Mouse (Mus musculus) heart, embryonic 13.5 days (tissue): ENCODE results near the gene Nfkbil1. TPM values are rescaled to one million over a fixed set of nuclear protein-coding genes. Genes with fewer than 3 reads are reported as not detected.
"Not testable (repeated sequence)": the region's sequence is repeated elsewhere in the genome, so short reads cannot be mapped to it uniquely, and the experiment has no call there.

Source experiments
- ATAC-seq: fragments of 200-750 bp; cut with Nextera tagmentation; 2 replicates; pipeline ENCODE4 v1.8.0; 2017; ENCODE audit warnings: moderate TSS enrichment; ENCODE audit not compliant: insufficient number of reproducible peaks, low FRiP score, low TSS enrichment; ENCODE audit errors: extremely low read depth
- H3K27ac ChIP-seq: fragments of 300-500 bp; sonication (generic); replicated peaks from 2 replicates; pipeline ENCODE4 v1.5.1; 2015; ENCODE audit warnings: moderate library complexity, mild to moderate bottlenecking, inconsistent platforms
- H3K27me3 ChIP-seq: fragments of 300-500 bp; sonication (generic); replicated peaks from 2 replicates; pipeline ENCODE4 v1.6.1; 2015; ENCODE audit warnings: mild to moderate bottlenecking, inconsistent platforms
- H3K36me3 ChIP-seq: fragments of 300-500 bp; sonication (generic); 2 replicates; pipeline ENCODE4 v1.6.1; 2015; ENCODE audit warnings: mild to moderate bottlenecking, inconsistent platforms
- H3K4me1 ChIP-seq: fragments of 300-500 bp; sonication (generic); 2 replicates; pipeline ENCODE4 v1.6.1; 2015; ENCODE audit warnings: inconsistent platforms
- H3K4me2 ChIP-seq: fragments of 300-500 bp; sonication (generic); 2 replicates; pipeline ENCODE4 v1.6.1; 2015; ENCODE audit warnings: inconsistent platforms, mild to moderate bottlenecking, moderate library complexity
- H3K4me3 ChIP-seq: fragments of 300-500 bp; sonication (generic); 2 replicates; pipeline ENCODE4 v1.5.1; 2015; ENCODE audit warnings: moderate library complexity, mild to moderate bottlenecking, inconsistent platforms
- H3K9ac ChIP-seq: fragments of 300-500 bp; sonication (generic); 2 replicates; pipeline ENCODE4 v1.6.1; 2015; ENCODE audit warnings: inconsistent platforms, mild to moderate bottlenecking, moderate library complexity
- H3K9me3 ChIP-seq: fragments of 300-500 bp; sonication (generic); 2 replicates; pipeline ENCODE4 v1.6.1; 2016; ENCODE audit warnings: inconsistent platforms
- WGBS: fragments of 180-500 bp; shearing (Covaris S2); methylation state at CpG from one replicate; pipeline ENCODE4 v1.1.7; 2015; ENCODE audit warnings: mixed read lengths; 5-methylcytosine and 5-hydroxymethylcytosine counted together
- polyA plus RNA-seq: library from polyadenylated mRNA; unstranded; fragments of >200 nt; fragmentation: Nextera tagmentation; extraction: Ambion mirVana; gene quantifications from 2 replicates; pipeline ENCODE4 v1.2.1, GENCODE M21; 2015

Nfkbil1 gene
- polyA plus RNA-seq, 1 experiment from 2014 or later: 8.1 TPM

DNA sequence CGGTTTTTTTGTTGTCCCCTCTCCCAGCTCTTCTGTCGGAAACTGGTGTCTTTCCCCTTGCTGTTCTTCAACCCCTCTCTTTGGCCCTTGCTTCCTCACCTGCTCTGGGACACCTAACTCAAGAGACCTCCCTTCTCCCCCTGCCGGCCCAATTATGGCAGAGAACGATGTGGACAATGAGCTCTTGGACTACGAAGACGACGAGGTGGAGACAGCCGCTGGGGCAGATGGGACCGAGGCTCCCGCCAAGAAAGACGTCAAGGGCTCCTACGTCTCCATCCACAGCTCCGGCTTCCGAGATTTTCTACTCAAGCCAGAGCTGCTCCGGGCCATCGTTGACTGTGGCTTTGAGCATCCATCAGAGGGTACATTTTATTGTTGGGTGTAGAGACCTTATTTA, 7.5 kb upstream of the Nfkbil1 start:
- H3K36me3 ChIP-seq: peaks cover 50% of the 10 kb centered on the region
- no peaks in the 10 kb centered on the region for H3K27me3 ChIP-seq
- H3K9me3 ChIP-seq: no peaks in the 10 kb centered on the region
- peak overlapping the region; percentile 100 for H3K9ac ChIP-seq
- H3K4me3 ChIP-seq: peak overlapping the region; percentile 95
- peak overlapping the region; percentile 99 for H3K27ac ChIP-seq
- 9% methylated on average over 16 of the region's 16 CpGs for WGBS
- H3K4me2 ChIP-seq: peak overlapping the region; percentile 73
- H3K4me1 ChIP-seq: peaks cover 60% of the 10 kb centered on the region
- ATAC-seq: no peak

DNA sequence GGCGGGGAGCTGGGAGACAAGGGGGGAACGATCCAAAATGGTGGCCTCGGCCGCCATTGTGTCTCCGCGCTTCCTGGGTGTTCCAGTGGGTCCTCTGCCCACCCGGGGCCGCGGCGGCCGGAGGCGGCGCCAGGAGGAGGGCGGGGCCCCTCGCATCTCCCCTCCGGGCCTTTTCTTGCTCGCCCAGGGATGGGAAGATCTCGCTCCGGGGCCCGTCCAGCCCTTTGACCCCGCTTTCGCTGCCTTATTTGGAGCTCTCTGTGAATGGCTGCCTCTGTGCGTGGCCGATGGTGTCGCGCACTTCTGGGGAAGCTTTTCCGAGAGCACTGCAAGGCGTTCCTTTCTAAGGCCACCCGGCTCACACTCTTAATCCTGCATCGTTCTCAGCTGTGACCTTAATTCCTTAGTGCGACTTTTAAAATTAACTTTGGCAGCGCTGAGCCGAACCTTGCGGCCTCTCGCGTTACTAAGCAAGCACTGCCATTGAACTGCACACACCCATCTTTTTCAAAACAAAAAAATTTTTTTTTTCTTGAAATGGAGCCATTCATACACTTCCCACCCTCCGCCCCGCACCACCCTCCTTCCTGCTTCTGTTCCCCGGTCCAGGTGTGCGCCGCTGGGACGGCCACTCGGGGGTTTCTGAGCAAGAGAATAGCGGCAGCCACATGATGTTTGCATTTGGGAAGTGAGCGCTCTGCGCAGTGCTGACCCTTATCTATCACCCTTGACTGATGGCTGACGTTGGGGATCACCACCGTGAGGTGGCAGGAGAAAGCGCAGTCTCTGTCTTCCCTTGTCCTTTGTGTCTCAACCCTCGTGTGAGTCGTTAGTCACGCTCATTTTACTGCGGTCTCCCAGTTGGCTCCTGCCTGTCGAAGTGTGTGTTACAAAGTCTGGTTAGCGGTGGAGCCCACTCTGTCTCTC, 6.7 kb upstream of the Nfkbil1 start:
- Histone ChIP-seq H3K4me2 (peak overlapping the region; percentile 73), H3K9ac (peak overlapping the region; percentile 100), H3K36me3 (peaks cover 47% of the 10 kb centered on the region), H3K27me3 (no peaks in the 10 kb centered on the region), H3K4me1 (peaks cover 57% of the 10 kb centered on the region), H3K27ac (peak overlapping the region; percentile 99), H3K9me3 (no peaks in the 10 kb centered on the region), H3K4me3 (peak overlapping the region; percentile 95)
- ATAC-seq: peak; percentile 49; the same call in 1 of the 2 replicates
- under 1% methylated on average over 55 of the region's 55 CpGs for WGBS

DNA sequence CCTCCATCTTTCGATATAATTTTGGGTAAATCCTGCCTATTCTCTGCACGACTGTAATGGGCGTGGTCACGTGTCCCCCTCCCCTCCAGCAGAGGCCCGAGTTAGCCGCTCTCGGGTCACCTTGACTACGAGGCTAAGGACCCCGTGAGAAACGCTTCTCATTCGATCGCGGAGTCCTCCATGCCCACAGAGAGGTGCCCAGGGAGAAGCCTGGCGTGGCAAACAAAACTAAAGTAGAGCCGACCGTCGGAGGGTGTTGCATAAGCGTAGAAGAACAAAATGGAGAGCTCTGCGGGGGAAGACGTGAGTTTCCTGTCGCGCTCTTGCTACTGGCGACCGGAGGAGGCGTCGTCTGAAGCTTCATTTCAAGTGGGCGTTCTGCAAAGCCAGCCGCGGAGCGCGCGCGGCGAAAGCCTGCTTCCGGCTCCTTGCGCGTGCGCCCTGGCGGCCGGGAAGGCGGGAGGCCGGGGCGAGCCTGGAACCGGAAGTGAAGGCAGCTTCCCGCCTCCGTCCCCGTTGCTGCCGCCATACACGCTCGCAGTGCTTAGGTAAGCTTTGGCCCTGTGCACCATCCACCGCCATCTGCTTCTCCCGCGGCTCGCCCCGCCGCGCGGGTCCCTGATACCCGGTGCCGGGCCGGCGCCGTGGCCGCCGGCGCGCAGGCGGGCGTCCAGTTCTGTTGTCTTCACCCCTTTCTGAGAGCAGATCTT, 5.9 kb upstream of the Nfkbil1 start, which contains the start of gene Ddx39b:
Gene Ddx39b (plus strand): TSS at position 442 of the 710 bp plus-strand sequence.
- Histone ChIP-seq H3K4me3 (peak within 1 kb of the TSS; percentile 95), H3K4me2 (peak within 1 kb of the TSS; percentile 73), H3K9ac (peak within 1 kb of the TSS; percentile 100), H3K27me3 (no peaks in the 10 kb centered on the region), H3K4me1 (peaks cover 52% of the 10 kb centered on the region), H3K9me3 (no peaks in the 10 kb centered on the region), H3K36me3 (peaks cover 40% of the 10 kb centered on the region), H3K27ac (peak within 1 kb of the TSS; percentile 99)
- WGBS: under 1% methylated on average over 69 of the region's 69 CpGs
- ATAC-seq: peak; percentile 78

DNA sequence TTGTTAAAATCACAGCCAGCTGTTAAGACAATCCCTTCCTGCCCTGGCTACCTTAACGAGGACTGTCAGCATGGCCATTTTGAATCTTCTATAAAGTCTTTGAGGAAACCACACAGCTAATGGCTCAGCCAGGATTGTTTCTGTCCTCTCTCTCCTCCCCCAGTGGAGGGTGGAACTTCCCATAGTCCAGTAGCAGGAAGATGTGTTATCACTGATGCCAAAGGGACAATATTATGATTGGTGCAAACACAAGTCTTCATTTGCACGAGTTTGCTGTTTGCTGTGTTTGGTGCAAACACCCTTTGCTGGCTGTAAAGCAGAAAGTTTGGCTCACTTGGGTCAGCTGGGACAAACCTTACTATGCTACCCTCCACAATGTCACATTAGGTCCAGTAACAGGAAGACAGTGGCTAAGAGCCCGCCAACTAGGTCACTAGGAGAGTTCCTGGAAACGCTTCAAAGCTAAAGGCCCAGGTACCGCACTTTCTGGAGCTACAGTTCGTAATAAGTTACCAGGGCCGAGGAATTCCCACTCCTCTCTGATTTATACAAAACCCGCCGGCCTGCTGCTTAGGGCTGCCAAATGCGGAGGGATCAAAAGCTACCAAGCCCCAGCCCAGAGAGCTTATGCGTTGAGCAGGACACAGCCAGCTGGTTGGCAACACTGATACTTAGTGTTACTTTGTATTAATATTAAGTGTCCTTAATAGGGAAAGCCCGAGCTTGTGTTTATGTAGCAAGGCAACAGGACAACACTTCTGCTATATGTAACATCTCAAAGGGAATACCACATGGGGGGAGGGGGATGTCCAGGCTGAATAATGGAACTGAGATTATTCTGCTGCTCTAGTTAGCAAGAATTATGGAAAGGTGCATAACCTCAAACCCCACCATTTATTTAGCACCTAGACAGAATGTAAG, 5.1 kb upstream of the Nfkbil1 start:
- peak overlapping the region; percentile 100 for H3K9ac ChIP-seq
- H3K27me3 ChIP-seq: no peaks in the 10 kb centered on the region
- no peaks in the 10 kb centered on the region for H3K9me3 ChIP-seq
- H3K4me3 ChIP-seq: peak overlapping the region; percentile 95
- ATAC-seq: no peak
- 30% methylated on average over 12 of the region's 12 CpGs for WGBS
- H3K4me1 ChIP-seq: peaks cover 45% of the 10 kb centered on the region
- peak overlapping the region; percentile 73 for H3K4me2 ChIP-seq
- peak overlapping the region; percentile 99 for H3K27ac ChIP-seq
- peaks cover 31% of the 10 kb centered on the region for H3K36me3 ChIP-seq

DNA sequence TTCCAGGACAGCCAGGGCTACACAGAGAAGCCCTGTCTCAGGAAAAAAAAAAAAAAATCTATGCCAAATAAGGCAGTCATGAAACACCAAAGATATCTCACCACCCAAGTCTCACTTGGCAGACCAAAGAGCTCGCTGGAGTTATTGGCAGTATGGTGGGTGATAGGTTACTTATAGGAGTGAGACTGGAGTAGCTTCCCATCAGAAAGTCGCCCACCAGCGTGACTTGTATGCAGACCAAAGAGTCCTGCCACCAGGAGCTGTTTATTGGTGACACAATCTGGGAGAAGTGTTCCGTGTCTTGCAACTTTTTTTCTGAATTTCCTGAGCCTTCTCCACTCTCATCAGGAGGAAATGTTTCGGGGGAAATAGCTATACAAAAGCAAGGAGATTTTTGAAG, 4.1 kb upstream of the Nfkbil1 start:
- ATAC-seq: no peak
- WGBS: 70% methylated on average over 5 of the region's 5 CpGs
- Histone ChIP-seq H3K27me3 (no peaks in the 10 kb centered on the region), H3K9ac (no peak overlapping the region), H3K9me3 (no peaks in the 10 kb centered on the region), H3K4me2 (no peak overlapping the region), H3K36me3 (peaks cover 22% of the 10 kb centered on the region), H3K4me3 (no peak overlapping the region), H3K4me1 (peaks cover 37% of the 10 kb centered on the region), H3K27ac (no peak overlapping the region)

DNA sequence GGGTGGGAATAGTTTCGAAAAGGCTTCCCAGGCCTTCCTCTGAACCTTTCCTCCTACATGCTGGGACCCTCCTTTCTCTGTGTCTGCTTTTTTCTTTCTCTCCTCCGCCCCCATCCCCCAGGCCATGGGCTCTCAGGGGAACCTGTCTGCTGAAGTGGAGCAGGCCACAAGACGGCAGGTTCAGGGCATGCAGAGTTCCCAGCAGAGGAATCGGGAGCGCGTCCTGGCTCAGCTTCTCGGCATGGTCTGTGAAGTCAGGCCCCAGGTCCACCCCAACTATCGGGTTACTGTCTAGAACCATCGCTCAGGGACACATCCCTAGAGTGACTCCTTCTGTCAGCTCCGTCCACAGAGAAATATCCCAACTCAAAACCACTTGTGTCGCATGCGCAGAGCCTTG, 1.9 kb upstream of the Nfkbil1 start:
- H3K27me3 ChIP-seq: no peaks in the 10 kb centered on the region
- no peaks in the 10 kb centered on the region for H3K9me3 ChIP-seq
- H3K4me3 ChIP-seq: no peak overlapping the region
- H3K36me3 ChIP-seq: peaks cover 14% of the 10 kb centered on the region
- no peak overlapping the region for H3K4me2 ChIP-seq
- no peak overlapping the region for H3K27ac ChIP-seq
- H3K9ac ChIP-seq: 0 out of 2 replicates have a peak overlapping the region, but pooled peaks have one; percentile 45
- no peak for ATAC-seq
- 79% methylated on average over 12 of the region's 12 CpGs for WGBS
- peaks cover 42% of the 10 kb centered on the region for H3K4me1 ChIP-seq

DNA sequence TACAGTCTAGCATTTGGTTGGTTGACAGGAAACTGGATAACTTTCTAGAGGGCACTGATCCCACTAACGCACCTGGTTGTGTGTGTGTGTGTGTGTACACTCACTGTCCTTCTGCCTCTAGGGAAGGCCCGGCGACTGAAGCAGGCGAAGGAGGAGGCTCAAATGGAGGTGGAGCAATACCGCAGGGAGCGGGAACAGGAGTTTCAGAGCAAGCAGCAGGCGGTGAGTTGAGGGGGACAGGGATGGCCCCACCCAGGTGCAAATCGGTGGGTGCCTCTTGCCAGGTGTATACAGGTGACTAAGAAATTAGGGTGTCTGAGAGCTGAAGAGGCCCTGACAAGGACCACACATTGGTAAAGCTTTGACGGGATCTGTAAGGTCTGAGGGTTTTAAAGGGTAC, 1.4 kb upstream of the Nfkbil1 start:
- no peak overlapping the region for H3K4me2 ChIP-seq
- no peak for ATAC-seq
- H3K9me3 ChIP-seq: no peaks in the 10 kb centered on the region
- H3K9ac ChIP-seq: 0 out of 2 replicates have a peak overlapping the region, but pooled peaks have one; percentile 45
- peaks cover 18% of the 10 kb centered on the region for H3K36me3 ChIP-seq
- H3K27me3 ChIP-seq: no peaks in the 10 kb centered on the region
- H3K4me1 ChIP-seq: peaks cover 47% of the 10 kb centered on the region
- WGBS: 67% methylated on average over 9 of the region's 9 CpGs
- H3K4me3 ChIP-seq: no peak overlapping the region
- H3K27ac ChIP-seq: no peak overlapping the region

DNA sequence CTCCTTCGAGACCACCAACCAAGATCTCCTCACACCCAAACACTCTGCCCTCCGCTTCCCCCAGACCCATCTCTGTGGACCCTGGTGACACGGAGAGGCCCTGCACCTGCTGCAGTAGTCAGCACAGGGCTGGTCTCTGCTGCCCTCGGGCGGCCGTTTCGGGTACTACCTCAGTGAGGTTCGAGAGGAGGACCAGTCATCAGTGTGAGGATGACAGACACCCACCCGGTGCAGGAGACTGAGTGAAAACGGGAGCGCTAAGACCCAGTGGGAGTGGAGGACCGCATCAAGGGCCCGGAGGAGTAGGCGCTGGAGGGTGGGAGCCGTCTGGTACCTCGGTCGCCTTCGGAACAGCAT, 776 bp upstream of the Nfkbil1 start:
- Histone ChIP-seq H3K27ac (peak overlapping the region; percentile 98), H3K4me1 (peaks cover 51% of the 10 kb centered on the region), H3K4me2 (peak overlapping the region; percentile 91), H3K9ac (peak overlapping the region; percentile 94), H3K4me3 (peak overlapping the region; percentile 74), H3K9me3 (no peaks in the 10 kb centered on the region), H3K36me3 (peaks cover 18% of the 10 kb centered on the region), H3K27me3 (no peaks in the 10 kb centered on the region)
- peak; percentile 45 for ATAC-seq
- WGBS: 1% methylated on average over 18 of the region's 18 CpGs

DNA sequence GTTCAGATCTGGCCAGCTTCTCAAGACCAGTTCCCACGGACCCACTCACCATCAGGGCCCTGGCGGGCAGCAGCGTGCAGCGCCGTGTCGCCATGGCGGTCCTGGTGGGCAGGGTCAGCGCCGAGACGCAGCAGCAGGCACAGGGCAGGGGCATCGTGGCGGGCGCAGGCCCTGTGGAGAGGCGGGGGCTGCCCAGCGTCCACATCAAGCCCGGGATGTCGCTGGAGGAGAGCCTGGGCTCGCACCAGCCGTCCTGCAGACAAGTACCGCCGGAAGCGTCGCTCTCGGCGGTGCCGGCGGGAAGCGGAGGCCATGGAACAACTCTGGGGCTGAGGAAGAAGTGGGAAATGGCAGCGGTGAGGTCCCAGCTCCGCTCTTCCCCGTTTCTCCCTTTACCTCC, 689 bp downstream of the Nfkbil1 start:
- Histone ChIP-seq H3K4me3 (peak overlapping the region; percentile 74), H3K4me1 (peaks cover 40% of the 10 kb centered on the region), H3K9ac (peak overlapping the region; percentile 94), H3K27ac (peak overlapping the region; percentile 98), H3K27me3 (no peaks in the 10 kb centered on the region), H3K4me2 (peak overlapping the region; percentile 91), H3K9me3 (no peaks in the 10 kb centered on the region), H3K36me3 (peaks cover 32% of the 10 kb centered on the region)
- no peak for ATAC-seq
- WGBS: 2% methylated on average over 30 of the region's 31 CpGs

DNA sequence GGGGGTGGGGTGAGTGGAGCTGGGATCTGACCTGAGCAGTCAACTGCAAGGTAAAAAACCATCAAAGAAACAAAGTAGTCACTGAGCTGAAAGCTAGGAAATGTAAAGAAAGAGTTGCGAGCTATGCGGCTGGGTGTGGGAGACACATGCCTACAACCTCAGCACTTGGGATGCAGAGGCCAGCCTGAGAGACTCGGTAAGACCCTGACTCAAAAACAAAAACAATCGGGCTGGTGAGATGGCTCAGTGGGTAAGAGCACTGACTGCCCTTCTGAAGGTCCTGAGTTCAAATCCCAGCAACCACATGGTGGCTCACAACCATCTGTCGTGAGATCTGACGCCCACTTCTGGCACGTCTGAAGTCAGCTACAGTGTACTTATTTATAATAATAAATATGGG, 1.5 kb downstream of the Nfkbil1 start:
- H3K9me3 ChIP-seq, ATAC-seq, H3K27me3 ChIP-seq: not testable (repeated sequence)
- WGBS: 76% methylated on average over 7 of the region's 7 CpGs
- Histone ChIP-seq H3K4me2 (peak overlapping the region; percentile 91), H3K9ac (peak overlapping the region; percentile 94), H3K4me3 (peak overlapping the region; percentile 74), H3K27ac (peak overlapping the region; percentile 98), H3K36me3 (peaks cover 40% of the 10 kb centered on the region), H3K4me1 (peaks cover 37% of the 10 kb centered on the region)
